Mouse (Mus musculus): ENCODE measurements around the gene Setd1a.
"Not testable (repeated sequence)": the region's sequence is repeated elsewhere in the genome, so short reads cannot be mapped to it uniquely, and the experiment has no call there.

Gene Setd1a

GRCm38 (mm10) chr7:127824176-127824871 lies 47.9 kb downstream of the Setd1a start, which contains the start of the genes Stx4a and Stx1b:
Gene Stx4a (plus strand): TSS chr7:127824294.
Gene Stx1b (minus strand): TSS chr7:127824549.
- DNase-seq (ENCODE audit: extremely low read depth, low read depth, low spot score) = no peak

GRCm38 (mm10) chr7:127835550-127835949 lies 59.1 kb downstream of the Setd1a start:
- DNase-seq (ENCODE audit: extremely low read depth, low read depth, low spot score) = no peak

- DNase-seq (ENCODE audit: extremely low read depth, low read depth, low spot score) = no peak
Measured at GRCm38 (mm10) chr7:127837473-127837872, 61.0 kb downstream of the Setd1a start.

- DNase-seq (ENCODE audit: extremely low read depth, low read depth, low spot score) = not testable (repeated sequence)
Measured at GRCm38 (mm10) chr7:127837878-127838277, 61.4 kb downstream of the Setd1a start.

GRCm38 (mm10) chr7:127840031-127840430 lies 63.6 kb downstream of the Setd1a start:
- DNase-seq (ENCODE audit: extremely low read depth, low read depth, low spot score) = not testable (repeated sequence)

- DNase-seq (ENCODE audit: extremely low read depth, low read depth, low spot score) = no peak
Measured at GRCm38 (mm10) chr7:127840886-127841285, 64.4 kb downstream of the Setd1a start.

- no peak for DNase-seq (ENCODE audit: extremely low read depth, low read depth, low spot score)
Measured at GRCm38 (mm10) chr7:127841340-127842000, 65.0 kb downstream of the Setd1a start.

GRCm38 (mm10) chr7:127842001-127842718 lies 65.7 kb downstream of the Setd1a start:
- DNase-seq (ENCODE audit: extremely low read depth, low read depth, low spot score) = no peak
